Mouse (Mus musculus): ENCODE measurements around the gene Ggn. TPM values are rescaled to one million over a fixed set of nuclear protein-coding genes. Genes with fewer than 3 reads are reported as not detected.

The Ggn gene
- polyA plus RNA-seq (2012) = 0.17 and 0.27 TPM in 2 replicates

GRCm38 (mm10) chr7:29170066-29170754, at the start of gene Ggn, which contains the start of gene Spred3:
Gene Ggn (plus strand): TSS chr7:29170210.
Gene Spred3 (minus strand): TSS chr7:29170411.
- no peak for TF ChIP-seq GATA1 (IDR thresholded peaks at IDR 0.05; ENCODE audit: low read length)

- no peak for TF ChIP-seq GATA1 (IDR thresholded peaks at IDR 0.05; ENCODE audit: low read length)
Measured at GRCm38 (mm10) chr7:29122821-29123220, 47.2 kb upstream of the Ggn start.

DNA sequence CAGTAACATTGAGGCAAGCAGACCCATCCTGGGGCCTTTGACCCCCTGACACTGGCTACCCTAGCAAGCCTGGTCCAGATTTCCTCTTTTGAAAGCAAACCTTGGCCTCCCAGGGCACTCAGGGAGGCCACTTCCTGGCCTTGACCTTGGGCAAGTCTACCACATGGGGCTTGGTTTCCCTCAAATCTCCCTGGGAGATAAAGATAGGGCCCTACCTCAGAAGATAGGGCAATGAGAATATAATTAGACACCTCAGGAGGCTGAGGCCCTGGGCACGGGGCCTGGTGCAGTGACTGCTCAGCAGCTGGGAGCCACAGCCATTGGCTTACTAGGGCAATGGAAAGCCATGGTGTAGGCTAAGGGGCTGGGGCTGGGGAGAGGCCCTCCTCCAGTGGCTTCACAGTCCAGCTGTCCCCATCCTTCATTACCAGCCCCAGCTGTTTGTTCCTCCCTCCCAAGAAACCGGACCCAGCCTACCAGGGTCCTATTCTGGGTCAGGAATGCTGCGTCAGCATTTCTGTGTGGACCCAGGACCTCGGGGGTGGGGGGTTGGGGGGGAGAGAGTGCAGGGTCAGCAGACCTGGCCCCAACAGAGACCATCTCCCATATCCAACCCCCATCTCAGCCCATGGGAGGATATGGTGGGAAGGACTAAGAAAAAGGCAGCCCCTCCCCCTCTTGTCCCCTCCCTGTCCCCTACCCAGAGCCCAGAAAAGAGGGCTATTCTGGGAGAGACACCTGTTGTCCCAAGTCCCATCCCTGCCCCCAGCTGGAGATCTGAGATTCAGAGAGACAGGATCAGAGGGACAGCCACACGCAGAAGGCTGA, 46.3 kb upstream of the Ggn start:
- no peak for TF ChIP-seq GATA1 (IDR thresholded peaks at IDR 0.05; ENCODE audit: low read length)

DNA sequence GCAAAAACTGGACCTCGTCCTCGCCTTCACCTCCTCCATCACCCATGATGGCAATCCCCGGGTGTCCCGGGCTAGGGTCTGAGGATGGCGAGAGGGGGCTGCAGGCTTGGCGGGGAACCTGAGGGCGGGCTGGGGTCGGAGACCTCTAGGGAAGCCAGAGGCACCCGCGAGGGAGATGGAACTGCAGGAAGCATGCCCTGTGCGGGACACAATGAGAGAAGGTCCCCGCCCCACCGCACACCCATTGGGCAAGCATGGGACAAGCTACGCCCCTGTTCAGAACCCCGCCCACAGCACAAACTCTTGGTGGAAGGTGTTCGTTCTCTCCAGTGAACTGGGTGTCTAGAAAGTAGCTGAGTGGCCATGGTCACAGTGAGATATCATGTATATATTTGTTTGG, 45.0 kb upstream of the Ggn start, which contains the start of gene Ryr1:
Gene Ryr1, minus strand, starts transcription at position 210 of the 400 bp plus-strand sequence.
- no peak for TF ChIP-seq GATA1 (IDR thresholded peaks at IDR 0.05; ENCODE audit: low read length)

GRCm38 (mm10) chr7:29126173-29126915, 43.7 kb upstream of the Ggn start:
- no peak for TF ChIP-seq GATA1 (IDR thresholded peaks at IDR 0.05; ENCODE audit: low read length)

- no peak for TF ChIP-seq GATA1 (IDR thresholded peaks at IDR 0.05; ENCODE audit: low read length)
Measured at GRCm38 (mm10) chr7:29128725-29129124, 41.3 kb upstream of the Ggn start.

DNA sequence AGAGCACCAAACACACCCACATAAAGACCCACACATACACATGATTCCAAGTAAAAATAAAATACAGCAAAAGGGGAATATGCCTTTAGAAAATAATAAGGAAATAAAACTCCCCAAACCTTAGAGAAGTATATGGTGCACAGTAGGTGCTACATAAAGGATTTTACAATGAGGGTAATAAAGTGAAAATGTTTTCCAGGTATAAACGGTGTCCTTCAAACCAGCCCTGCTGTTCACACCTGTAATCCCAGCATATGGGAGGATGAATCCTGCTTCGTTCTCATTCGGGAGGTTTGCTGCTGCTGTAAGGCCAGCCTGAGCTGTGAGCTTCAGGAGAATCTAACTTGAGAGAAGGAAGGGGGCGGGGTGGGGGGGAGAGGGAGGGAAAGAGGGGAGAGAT, 35.8 kb upstream of the Ggn start:
- no peak for TF ChIP-seq GATA1 (IDR thresholded peaks at IDR 0.05; ENCODE audit: low read length)

DNA sequence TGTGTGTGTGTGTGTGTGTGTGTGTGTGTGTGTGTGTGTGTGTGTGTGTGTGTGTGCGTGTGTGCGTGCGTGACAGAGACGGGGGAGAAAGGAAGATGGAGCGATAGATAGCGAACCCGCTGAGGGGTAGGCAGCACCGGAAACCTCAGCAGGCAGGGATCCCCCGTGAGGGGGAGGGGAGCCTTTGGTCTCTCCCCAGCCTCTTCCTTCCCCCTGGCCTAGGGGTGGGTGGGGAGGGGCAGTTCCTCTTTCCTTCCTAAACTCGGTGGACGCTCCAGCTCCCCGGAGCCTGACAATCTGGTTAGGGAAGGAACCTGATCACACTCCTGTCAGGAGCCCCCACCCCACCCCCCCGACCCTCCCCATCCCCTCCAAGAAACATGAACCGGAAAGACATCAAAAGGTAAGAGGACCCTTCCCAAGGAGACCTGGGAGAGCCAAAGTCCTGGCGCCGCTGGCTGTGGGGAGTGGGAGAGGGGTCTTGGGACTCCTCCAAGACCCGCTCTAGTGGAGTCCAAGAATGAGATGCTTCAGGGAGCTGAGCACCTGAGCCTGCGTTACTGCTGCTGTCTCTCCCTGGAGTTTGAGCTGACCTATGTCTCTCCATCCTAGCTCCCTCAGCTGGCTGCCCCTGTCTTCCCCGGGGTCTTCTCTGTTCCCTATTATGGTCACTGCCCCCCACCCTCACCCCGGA, 35.2 kb upstream of the Ggn start, which contains the start of gene Rasgrp4:
Gene Rasgrp4, plus strand, starts transcription at position 159 of the 694 bp plus-strand sequence.
- no peak for TF ChIP-seq GATA1 (IDR thresholded peaks at IDR 0.05; ENCODE audit: low read length)

- no peak for TF ChIP-seq GATA1 (IDR thresholded peaks at IDR 0.05; ENCODE audit: low read length)
Measured at GRCm38 (mm10) chr7:29137429-29137828, 32.6 kb upstream of the Ggn start.

- TF ChIP-seq GATA1 (IDR thresholded peaks at IDR 0.05; ENCODE audit: low read length) = no peak
Measured at GRCm38 (mm10) chr7:29141416-29141815, 28.6 kb upstream of the Ggn start.

- no peak for TF ChIP-seq GATA1 (IDR thresholded peaks at IDR 0.05; ENCODE audit: low read length)
Measured at GRCm38 (mm10) chr7:29144006-29144405, 26.0 kb upstream of the Ggn start.

DNA sequence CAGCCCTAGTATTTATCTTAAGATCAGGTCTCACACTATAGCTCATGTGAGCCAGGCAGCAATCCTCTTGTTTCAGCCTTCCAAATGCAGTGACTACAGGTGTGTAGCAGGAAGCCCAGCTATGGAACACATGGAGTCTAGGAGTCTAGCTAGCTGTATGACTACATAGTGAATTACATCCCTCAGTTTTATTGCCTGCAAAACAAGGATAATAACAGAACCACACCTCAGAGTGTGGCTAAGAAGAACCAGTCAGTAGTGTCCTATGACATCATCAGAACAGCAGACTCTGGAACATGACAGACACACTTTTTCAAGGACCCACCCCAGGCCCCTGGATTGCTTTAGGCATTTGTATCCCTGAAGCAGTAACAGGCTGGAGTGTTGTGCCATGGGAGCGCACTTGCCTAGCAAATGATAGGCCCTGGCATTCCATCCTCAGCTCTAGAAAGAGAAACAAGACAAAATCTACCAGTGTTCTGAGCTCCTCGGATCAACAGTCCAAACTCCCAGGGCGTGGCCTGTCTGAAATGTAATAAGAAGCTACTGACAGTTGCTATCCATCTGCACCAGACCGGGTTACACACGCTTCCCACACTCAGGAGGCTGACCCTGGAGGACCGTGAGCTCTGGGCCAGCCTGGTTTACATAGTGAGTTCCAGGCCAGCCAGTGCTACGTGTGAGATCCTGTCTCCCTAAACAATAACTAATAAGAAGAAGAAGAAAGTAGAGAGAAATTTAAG, 23.2 kb upstream of the Ggn start:
- no peak for TF ChIP-seq GATA1 (IDR thresholded peaks at IDR 0.05; ENCODE audit: low read length)

- TF ChIP-seq GATA1 (IDR thresholded peaks at IDR 0.05; ENCODE audit: low read length) = no peak
Measured at GRCm38 (mm10) chr7:29148771-29149170, 21.2 kb upstream of the Ggn start.

- TF ChIP-seq GATA1 (IDR thresholded peaks at IDR 0.05; ENCODE audit: low read length) = no peak
Measured at GRCm38 (mm10) chr7:29151486-29151885, 18.5 kb upstream of the Ggn start.

All from G1E-ER4 (cell line).